Mouse (Mus musculus) neutrophil, adult 65 days (primary cell): ENCODE results near the gene Ccs. TPM values are rescaled to one million over a fixed set of nuclear protein-coding genes. Genes with fewer than 3 reads are reported as not detected.

Source experiments
- total RNA-seq: library from RNA; stranded (reverse); gene quantifications from 2 replicates; pipeline ENCODE4 v1.2.4, GENCODE M21; 2023

The Ccs gene
- total RNA-seq, result 8.4 and 9.7 TPM in 2 replicates

DNA sequence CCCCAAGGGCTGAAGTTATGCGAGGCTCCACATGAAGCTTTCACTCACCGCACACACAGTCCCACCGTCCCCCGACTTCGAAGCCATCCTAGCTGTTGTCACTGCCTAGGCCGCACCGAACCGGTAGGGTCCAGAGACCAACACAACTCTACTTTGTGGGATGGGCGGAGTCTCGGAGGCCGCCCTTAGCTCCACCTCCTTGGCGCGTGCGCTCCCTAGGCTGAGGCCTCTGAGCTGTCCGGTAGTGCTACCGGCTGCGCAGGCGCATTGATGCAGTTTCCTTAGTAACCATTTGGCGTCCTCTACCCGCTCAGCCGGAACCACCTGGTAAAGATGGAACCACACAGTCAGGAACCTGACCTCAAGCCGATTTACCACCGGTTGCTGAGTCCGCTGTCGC lies at the start of gene Ccs, which contains the start of gene Ccdc87:
Gene Ccs, minus strand, starts transcription at position 184 of the 400 bp plus-strand sequence.
Gene Ccdc87, plus strand, starts transcription at position 218 of the 400 bp plus-strand sequence.

GRCm38 (mm10) chr19:4878405-4879323 lies 39.5 kb upstream of the Ccs start, which contains the start of gene Zdhhc24:
Zdhhc24 (plus strand) TSS chr19:4878668.

DNA sequence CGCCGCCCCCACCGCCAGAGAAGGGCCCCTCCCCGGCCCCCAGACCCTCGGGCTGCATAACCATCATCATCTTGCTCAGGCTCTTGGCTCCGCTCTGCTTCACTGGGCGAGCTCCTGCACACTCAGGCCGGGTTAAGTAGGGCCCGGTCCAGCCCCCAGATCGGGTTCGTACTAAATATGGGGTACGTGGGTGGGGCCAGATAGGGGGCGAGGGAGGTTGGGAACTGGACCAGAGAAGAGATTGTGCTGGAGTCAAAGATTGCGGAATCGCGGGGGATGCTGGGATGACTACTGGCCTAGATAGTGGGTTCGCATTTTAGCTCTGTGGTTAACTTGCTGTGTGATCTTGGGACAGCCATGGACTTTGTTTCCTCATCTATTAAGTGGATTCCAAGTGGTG lies 38.7 kb upstream of the Ccs start, which contains the start of gene Actn3:
Gene Actn3, minus strand, starts transcription at position 125 of the 400 bp plus-strand sequence.

GRCm38 (mm10) chr19:4854552-4855469 lies 15.7 kb upstream of the Ccs start, which contains the start of gene Ctsf:
Ctsf (plus strand) TSS chr19:4855130.

DNA sequence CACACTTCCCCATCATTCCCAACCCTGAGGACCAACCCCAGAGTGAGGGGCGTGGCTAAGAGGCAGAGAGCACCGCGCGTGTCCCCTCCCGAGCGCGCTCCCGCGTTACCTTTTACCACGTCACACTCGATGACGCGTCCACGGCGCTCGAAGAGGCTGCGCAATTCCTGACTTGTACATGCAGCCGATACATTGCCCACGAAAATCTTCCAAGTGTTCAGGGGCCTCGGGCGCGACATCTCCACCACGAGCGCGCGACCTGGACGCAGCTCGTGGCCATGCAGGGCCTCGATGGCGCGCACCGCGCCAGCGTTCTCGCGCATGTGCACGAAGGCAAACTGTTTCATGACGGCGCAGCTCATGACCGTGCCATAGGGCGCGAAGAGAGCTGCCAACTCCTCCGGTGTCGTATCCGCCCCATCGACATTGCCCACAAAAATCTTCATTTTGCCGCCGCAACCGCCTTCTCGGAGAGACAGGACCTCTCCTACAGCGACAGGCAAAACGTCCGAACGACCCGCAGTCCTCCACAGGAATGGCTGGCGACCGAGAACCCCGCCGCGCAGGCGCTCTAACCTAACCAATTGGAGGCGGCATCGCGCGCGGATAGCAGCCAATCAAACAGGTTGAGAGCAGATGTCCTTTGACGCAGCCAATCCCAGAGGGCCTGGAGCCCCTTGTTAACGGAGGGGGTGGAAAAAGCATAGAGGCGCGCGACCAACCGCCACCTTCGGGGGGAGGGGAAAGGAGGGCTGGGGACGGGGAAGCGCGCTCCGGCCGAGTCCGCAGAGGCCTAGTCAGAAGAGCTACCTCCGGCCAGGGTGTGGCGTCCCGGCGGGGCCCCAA lies 27.8 kb downstream of the Ccs start, which contains the start of the genes Gm21992 and Rbm14:
Gene Gm21992, minus strand, starts transcription at position 550 of the 846 bp plus-strand sequence.
Gene Rbm14, minus strand, starts transcription at position 572 of the 846 bp plus-strand sequence.

DNA sequence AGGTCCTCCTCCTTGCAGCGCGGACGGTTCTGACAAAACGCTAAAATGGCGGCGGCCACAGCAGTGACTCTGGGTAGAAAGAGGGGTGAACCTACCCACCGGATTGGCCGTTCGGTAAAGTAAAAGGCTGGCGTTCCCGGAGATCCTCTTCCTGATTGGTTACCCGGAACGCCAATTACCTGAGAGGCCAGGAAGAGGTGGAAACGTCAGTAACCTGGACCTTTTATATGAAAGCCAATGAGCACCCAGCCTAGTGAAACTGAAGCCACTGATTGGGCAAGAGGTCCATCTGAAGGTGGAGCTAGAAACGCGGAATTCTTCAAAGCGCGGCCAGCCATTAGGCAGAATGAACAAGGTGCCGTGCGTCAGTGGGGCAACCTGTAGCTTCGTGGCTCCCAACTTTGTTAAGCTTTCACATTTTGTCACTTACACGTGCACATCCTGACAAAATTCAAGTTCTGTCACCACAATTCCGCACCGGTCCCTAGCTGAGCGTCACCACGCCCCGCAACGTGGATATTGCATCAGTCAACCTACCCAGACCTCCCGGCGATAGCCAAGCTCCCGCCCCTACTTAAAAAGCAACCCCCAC lies 45.2 kb downstream of the Ccs start, which contains the start of gene Rbm4:
Gene Rbm4, minus strand, starts transcription at position 71 of the 592 bp plus-strand sequence.

Other genes starting within 250 kb of the Ccs start
- 0.29 and 0.76 TPM in 2 replicates for gene Lrfn4, start 223.7 kb downstream of the Ccs start, total RNA-seq
- 11.7 and 17.7 TPM in 2 replicates for gene Rce1, start 213.7 kb downstream of the Ccs start, total RNA-seq
- not detected in 2 replicates for gene Gm960, start 140.7 kb downstream of the Ccs start, total RNA-seq
- gene Sptbn2, start 128.2 kb downstream of the Ccs start, total RNA-seq, result 0.05 TPM in 1 of 2 replicates, not detected in the other
- 10.2 and 11.6 TPM in 2 replicates for gene Rbm4b, start 82.8 kb downstream of the Ccs start, total RNA-seq
- 38.2 and 43.7 TPM in 2 replicates for gene Rbm4, start 45.4 kb downstream of the Ccs start, total RNA-seq
- gene Gm21992, start 27.7 kb downstream of the Ccs start, total RNA-seq, result 11.1 and 17.9 TPM in 2 replicates
- 35.2 and 39.3 TPM in 2 replicates for gene Rbm14, start 27.7 kb downstream of the Ccs start, total RNA-seq
- gene Ccdc87, start within 50 bp of the Ccs start, total RNA-seq, result not detected in 2 replicates
- gene Ctsf, start 15.8 kb upstream of the Ccs start, total RNA-seq, result 0.92 and 1.1 TPM in 2 replicates
- not detected in 2 replicates for gene Actn3, start 38.6 kb upstream of the Ccs start, total RNA-seq
- 2.9 and 5.0 TPM in 2 replicates for gene Zdhhc24, start 39.3 kb upstream of the Ccs start, total RNA-seq
- 0.29 TPM in 1 of 2 replicates, not detected in the other for gene Bbs1, start 67.3 kb upstream of the Ccs start, total RNA-seq
- gene Dpp3, start 89.0 kb upstream of the Ccs start, total RNA-seq, result 49.8 and 60.7 TPM in 2 replicates
- not detected in 2 replicates for gene Peli3, start 103.8 kb upstream of the Ccs start, total RNA-seq
- gene Mrpl11, start 122.8 kb upstream of the Ccs start, total RNA-seq, result 7.8 and 9.4 TPM in 2 replicates
- not detected in 2 replicates for gene Npas4, start 151.0 kb upstream of the Ccs start, total RNA-seq
- gene Slc29a2, start 184.5 kb upstream of the Ccs start, total RNA-seq, result 0.88 and 2.3 TPM in 2 replicates
- 3.5 and 3.9 TPM in 2 replicates for gene B4gat1, start 199.5 kb upstream of the Ccs start, total RNA-seq
- gene AC124502.3, start 199.6 kb upstream of the Ccs start, total RNA-seq, result 0.32 TPM in 1 of 2 replicates, not detected in the other
- gene Brms1, start 202.0 kb upstream of the Ccs start, total RNA-seq, result 48.6 and 55.1 TPM in 2 replicates
- gene Rin1, start 211.1 kb upstream of the Ccs start, total RNA-seq, result 1.6 and 3.1 TPM in 2 replicates
- not detected in 2 replicates for gene Cd248, start 228.7 kb upstream of the Ccs start, total RNA-seq
- 0.13 and 0.14 TPM in 2 replicates for gene Tmem151a, start 246.2 kb upstream of the Ccs start, total RNA-seq
- 10.0 and 14.1 TPM in 2 replicates for gene Yif1a, start 249.2 kb upstream of the Ccs start, total RNA-seq